Mouse (Mus musculus) thymus, adult 2 months (tissue): ENCODE measurements at regions not wholly inside any gene's neighbourhood (a gene's known extent, or its start where the extent isn't known, plus 50 kb on each side); places are given as distances from the start of the nearest gene placed in this dataset.

Experiments
- DNase-seq: peaks from one replicate; pipeline ENCODE4 v3.0.0; 2021
- H3K27ac ChIP-seq: fragments of 200-500 bp; 2 replicates; pipeline ENCODE4 v1.5.1; 2012; ENCODE audit warnings: low read length, control low read depth; ENCODE audit not compliant: control insufficient read depth, insufficient read depth
- H3K27me3 ChIP-seq: fragments of 200-500 bp; 2 replicates; pipeline ENCODE4 v1.6.1; 2012; ENCODE audit warnings: mild to moderate bottlenecking, low read length, moderate library complexity, mixed read lengths; ENCODE audit not compliant: control insufficient read depth, insufficient read depth
- H3K36me3 ChIP-seq: fragments of 200-500 bp; 2 replicates; pipeline ENCODE4 v1.6.1; 2012; ENCODE audit warnings: mild to moderate bottlenecking, low read length, moderate library complexity; ENCODE audit not compliant: control insufficient read depth, insufficient read depth
- H3K4me1 ChIP-seq: fragments of 200-500 bp; replicated peaks from 2 replicates; pipeline ENCODE4 v1.6.1; 2012; ENCODE audit warnings: low read length; ENCODE audit not compliant: control insufficient read depth, insufficient read depth
- H3K4me3 ChIP-seq: fragments of 200-500 bp; 2 replicates; pipeline ENCODE4 v1.5.1; 2012; ENCODE audit warnings: mild to moderate bottlenecking, low read length, control low read depth, moderate library complexity; ENCODE audit not compliant: control insufficient read depth, insufficient read depth
- CTCF ChIP-seq: fragments of 200-500 bp; IDR thresholded peaks from 2 replicates; pipeline ENCODE4 v1.5.1; 2012; ENCODE audit warnings: mild to moderate bottlenecking, control low read depth, low read length, moderate library complexity, borderline replicate concordance; ENCODE audit not compliant: control insufficient read depth, poor library complexity, insufficient read depth; ENCODE audit errors: extremely low read depth
- POLR2A ChIP-seq: fragments of 200-500 bp; IDR thresholded peaks from 2 replicates; pipeline ENCODE4 v1.6.1; 2012; ENCODE audit warnings: mild to moderate bottlenecking, low read length, control low read depth, moderate library complexity; ENCODE audit not compliant: control insufficient read depth, poor library complexity, insufficient read depth; ENCODE audit errors: extremely low read depth
- WGBS: fragments of 180-500 bp; shearing (Covaris S2); methylation state at CpG from one replicate; pipeline ENCODE4 v1.1.7; 2018; 5-methylcytosine and 5-hydroxymethylcytosine counted together

DNA sequence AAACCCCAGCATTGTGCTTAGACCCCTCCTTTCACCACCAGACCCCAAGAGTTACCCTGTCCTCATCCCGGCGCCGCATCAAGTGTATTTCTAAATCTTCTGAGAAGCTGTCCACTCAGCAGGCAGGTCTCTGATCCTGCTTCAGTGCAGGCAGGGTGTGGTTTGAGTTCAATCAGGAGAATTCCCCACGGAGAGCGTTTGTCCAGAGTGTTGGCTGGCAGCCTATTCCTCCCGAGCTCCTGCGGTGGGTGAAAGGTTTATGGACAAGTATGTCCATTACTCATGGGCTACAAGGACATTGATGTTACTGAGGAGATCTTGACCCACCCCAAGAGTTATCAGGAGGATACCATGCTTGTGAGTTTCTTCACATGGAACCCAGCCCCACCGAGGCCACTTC lies 138.0 kb upstream of the Map3k1 start:
- peaks cover 5% of the 10 kb centered on the region for H3K4me1 ChIP-seq
- H3K27me3 ChIP-seq: no peaks in the 10 kb centered on the region
- DNase-seq: no peak
- H3K4me3 ChIP-seq: no peak overlapping the region
- no peak overlapping the region for H3K27ac ChIP-seq
- TF ChIP-seq POLR2A (no peak), CTCF (no peak)
- WGBS: 94% methylated on average over 8 of the region's 8 CpGs
- no peaks in the 10 kb centered on the region for H3K36me3 ChIP-seq

DNA sequence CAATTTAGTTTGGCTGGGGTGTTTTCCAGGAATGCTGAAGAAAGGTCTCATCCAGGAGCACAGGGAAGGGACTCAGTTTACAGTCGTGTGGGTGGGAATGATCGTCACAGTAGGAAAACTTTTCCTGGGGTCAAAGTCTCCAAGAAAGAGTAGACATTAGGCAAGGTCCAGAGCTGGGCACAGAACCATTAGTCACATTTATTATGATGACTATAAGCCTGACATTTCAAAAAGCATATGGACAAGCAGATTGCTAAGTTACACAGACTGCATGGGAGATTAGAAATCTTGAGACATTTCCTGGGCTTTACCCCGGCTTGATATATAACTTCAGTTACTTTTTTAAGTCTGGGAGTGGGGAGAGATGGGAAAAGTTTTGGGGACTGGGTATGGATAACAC lies 139.6 kb upstream of the Map3k1 start:
- no peak for TF ChIP-seq CTCF
- H3K27me3 ChIP-seq: no peaks in the 10 kb centered on the region
- 93% methylated on average over 3 of the region's 3 CpGs for WGBS

DNA sequence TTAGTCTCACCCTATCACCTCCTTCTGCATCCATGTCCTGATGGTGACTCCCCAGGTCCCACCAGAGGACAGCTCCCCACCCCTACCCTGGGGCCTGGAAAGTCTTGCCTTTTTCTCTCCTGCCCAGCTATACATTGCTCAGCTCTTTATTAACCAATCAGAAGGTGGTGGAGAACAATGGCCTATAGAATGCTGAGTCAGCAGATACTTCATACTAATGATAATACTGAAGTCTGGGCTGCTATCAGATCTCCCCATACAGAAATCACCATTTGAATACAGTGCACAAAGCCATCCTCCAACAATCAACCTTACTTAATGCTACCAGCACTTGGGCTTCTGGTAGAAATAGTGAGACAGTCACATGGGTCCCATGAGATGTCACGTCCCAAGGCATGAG lies 141.2 kb upstream of the Map3k1 start:
- H3K27me3 ChIP-seq: no peaks in the 10 kb centered on the region
- 100% methylated on average over 1 of the region's 1 CpGs for WGBS
- no peak for DNase-seq
- no peaks in the 10 kb centered on the region for H3K36me3 ChIP-seq
- peaks cover 3% of the 10 kb centered on the region; the same call in 1 of the 2 replicates for H3K4me1 ChIP-seq
- H3K4me3 ChIP-seq: no peak overlapping the region
- TF ChIP-seq CTCF (no peak), POLR2A (no peak)
- no peak overlapping the region for H3K27ac ChIP-seq

More for the DNA sequence above, 139.6 kb upstream of the Map3k1 start:
- DNase-seq: no peak
- H3K4me1 ChIP-seq: peaks cover 5% of the 10 kb centered on the region
- H3K27ac ChIP-seq: no peak overlapping the region
- no peaks in the 10 kb centered on the region for H3K36me3 ChIP-seq
- H3K4me3 ChIP-seq: no peak overlapping the region

DNA sequence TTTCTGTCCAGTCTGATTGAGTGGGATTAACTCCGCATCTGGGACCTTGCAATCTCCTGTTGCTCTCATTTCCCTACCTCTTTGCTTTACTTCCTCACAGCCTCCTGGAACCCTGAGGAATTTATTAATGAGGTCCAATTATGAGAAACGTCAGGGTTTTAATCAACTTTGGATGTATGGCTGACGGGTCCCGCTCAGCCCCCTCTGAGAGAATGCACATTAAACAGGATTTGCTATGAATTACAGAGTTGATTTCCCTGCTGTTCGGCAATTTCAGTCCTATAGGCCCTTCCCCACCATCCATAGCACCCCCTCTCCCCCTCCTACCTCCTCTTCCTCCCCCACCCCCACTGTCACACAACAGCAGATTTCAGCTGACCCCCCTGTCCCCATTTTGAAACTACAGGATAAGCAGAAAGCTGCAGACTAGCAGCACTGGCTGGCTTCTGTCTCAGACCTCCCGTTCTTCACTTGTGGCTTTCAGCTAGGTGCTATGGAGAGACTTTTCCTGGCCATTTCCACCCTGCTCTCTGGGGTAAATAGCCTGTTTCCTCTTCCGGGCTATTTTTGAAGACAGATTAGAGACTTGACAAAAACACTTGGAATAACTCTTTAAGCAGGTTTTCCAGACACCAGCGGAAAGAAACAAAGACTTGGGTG lies 145.2 kb upstream of the Map3k1 start:
- H3K27ac ChIP-seq: no peak overlapping the region
- TF ChIP-seq POLR2A (no peak), CTCF (no peak)
- H3K4me1 ChIP-seq: peaks cover 3% of the 10 kb centered on the region; the same call in 1 of the 2 replicates
- H3K36me3 ChIP-seq: no peaks in the 10 kb centered on the region
- no peak for DNase-seq
- H3K27me3 ChIP-seq: no peaks in the 10 kb centered on the region
- 85% methylated on average over 8 of the region's 8 CpGs for whole genome bisulfite sequencing
- H3K4me3 ChIP-seq: no peak overlapping the region

DNA sequence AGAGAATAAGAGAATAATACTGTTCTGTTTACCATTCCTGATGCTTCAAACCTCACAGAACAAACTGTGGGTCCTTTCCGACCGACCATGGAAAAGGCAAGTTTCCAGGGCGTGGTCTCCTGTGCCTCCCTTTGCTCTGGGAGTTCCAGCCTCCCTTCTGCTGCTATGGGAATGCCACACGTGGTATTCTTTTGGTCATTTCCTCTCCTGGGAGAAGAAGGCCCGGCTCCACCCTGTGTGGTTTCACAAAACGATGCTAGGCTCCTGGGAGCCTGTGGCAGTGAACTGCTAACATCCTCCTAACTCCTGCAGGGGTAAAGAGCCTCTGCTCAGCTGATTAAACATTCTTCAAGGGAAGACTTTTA lies 145.7 kb upstream of the Map3k1 start:
- Histone ChIP-seq H3K4me1 (peaks cover 3% of the 10 kb centered on the region; the same call in 1 of the 2 replicates), H3K4me3 (no peak overlapping the region), H3K36me3 (no peaks in the 10 kb centered on the region), H3K27ac (no peak overlapping the region), H3K27me3 (no peaks in the 10 kb centered on the region)
- no peak for TF ChIP-seq CTCF
- no peak for TF ChIP-seq POLR2A
- 34% methylated on average over 6 of the region's 6 CpGs for WGBS
- no peak for DNase-seq

DNA sequence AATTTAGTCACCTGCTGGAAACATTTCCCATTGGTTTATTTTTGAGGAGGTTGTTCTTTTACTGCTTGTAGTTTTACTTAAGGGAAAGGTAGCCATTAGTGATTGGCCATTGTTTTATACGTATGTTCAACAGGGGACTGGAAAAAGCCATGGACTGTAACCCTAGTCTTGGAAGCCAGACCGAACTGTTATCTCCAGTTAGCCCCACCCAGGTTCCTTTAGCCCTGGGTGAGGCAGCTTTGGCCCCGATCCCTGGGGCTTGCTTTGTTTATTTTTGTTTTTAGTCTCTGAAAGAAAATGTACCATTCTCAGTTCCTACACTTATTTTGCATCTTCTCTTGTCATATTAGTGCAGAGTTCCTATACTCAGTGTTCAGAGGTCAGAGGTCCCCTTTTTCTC lies 148.3 kb upstream of the Map3k1 start:
- no peak overlapping the region for H3K27ac ChIP-seq
- H3K4me3 ChIP-seq: no peak overlapping the region
- H3K36me3 ChIP-seq: no peaks in the 10 kb centered on the region
- WGBS: 88% methylated on average over 3 of the region's 3 CpGs
- no peaks in the 10 kb centered on the region for H3K27me3 ChIP-seq
- H3K4me1 ChIP-seq: peaks cover 3% of the 10 kb centered on the region; the same call in 1 of the 2 replicates
- TF ChIP-seq CTCF (no peak), POLR2A (no peak)
- no peak for DNase-seq
